Mouse (Mus musculus) cerebellum, adult 2 months (tissue): ENCODE measurements around the gene Ppp3ca.

ENCODE experiments used
- CTCF ChIP-seq: fragments of 200-500 bp; IDR thresholded peaks from 2 replicates; pipeline ENCODE4 v1.5.1; 2011; ENCODE audit warnings: low read depth, mild to moderate bottlenecking, control low read depth, low read length, moderate library complexity, borderline replicate concordance; ENCODE audit not compliant: insufficient read depth
- POLR2A ChIP-seq: fragments of 200-500 bp; IDR thresholded peaks from 2 replicates; pipeline ENCODE4 v1.6.1; 2011; ENCODE audit warnings: low read length, control low read depth, borderline replicate concordance; ENCODE audit not compliant: insufficient read depth

DNA sequence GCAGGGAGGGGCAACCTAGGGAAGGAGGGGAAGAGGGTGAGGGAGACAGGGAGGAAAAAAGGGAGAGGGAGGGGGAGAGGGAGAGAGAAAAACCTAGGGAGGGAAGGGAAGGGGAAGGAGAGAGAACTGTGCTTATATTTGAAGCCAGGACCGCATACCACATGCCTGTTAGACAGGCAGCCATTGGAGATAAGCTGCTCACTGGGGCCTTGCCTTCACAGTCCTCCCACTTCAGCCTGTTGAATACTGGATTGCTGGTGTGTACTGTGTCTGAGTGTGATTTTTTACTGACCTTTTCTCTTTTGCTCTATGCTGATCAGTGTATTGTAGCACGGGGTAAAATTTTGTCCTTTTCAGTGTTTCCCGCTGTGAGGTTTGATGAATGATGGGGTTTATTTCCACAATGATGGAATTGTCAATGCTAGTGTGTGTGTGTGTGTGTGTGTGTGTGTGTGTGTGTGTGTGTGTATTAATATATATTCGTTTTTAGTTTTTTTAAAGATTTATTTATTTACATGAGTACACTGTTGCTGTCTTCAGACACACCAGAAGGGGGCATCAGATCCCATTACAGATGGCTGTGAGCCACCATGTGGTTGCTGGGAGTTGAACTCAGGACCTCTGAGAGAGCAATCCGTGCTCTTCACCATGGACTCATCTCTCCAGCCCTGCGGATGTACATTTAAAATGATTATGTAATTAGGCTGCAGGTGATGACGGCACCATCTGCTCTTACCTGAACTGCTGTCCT is 20.0 kb downstream of the Ppp3ca start:
- TF ChIP-seq POLR2A (no peak), CTCF (no peak)
